Mouse (Mus musculus) myocyte (in vitro differentiated cells): ENCODE data around the gene Cacna2d2. TPM values are rescaled to one million over a fixed set of nuclear protein-coding genes. Genes with fewer than 3 reads are reported as not detected.

Source experiments
- H3K27me3 ChIP-seq: one replicate; pipeline ENCODE4 v1.6.1; 2011; ENCODE audit not compliant: control insufficient read depth, insufficient read depth, insufficient read length
- H3K36me3 ChIP-seq: one replicate; pipeline ENCODE4 v1.6.1; 2011; ENCODE audit not compliant: control insufficient read depth, insufficient read depth
- H3K4me2 ChIP-seq: one replicate; pipeline ENCODE4 v1.6.1; 2011; ENCODE audit warnings: low read depth, control low read depth
- H3K4me3 ChIP-seq: one replicate; pipeline ENCODE4 v1.5.1; 2011; ENCODE audit warnings: mild to moderate bottlenecking, control low read depth, moderate library complexity
- H3K79me2 ChIP-seq: one replicate; pipeline ENCODE4 v1.6.1; 2011; ENCODE audit not compliant: control insufficient read depth, insufficient read depth
- H3ac ChIP-seq: one replicate; pipeline ENCODE4 v1.6.1; 2011; ENCODE audit not compliant: control insufficient read depth, insufficient read length
- CEBPB ChIP-seq: IDR thresholded peaks from 2 replicates; pipeline ENCODE4 v1.6.1; 2011; ENCODE audit warnings: mild to moderate bottlenecking, moderate library complexity; ENCODE audit not compliant: poor library complexity, insufficient read depth, severe bottlenecking
- E2F4 ChIP-seq: IDR thresholded peaks from one replicate; pipeline ENCODE4 v1.6.1; 2011; ENCODE audit warnings: mild to moderate bottlenecking, control low read depth, moderate library complexity; ENCODE audit not compliant: insufficient read depth
- MAX ChIP-seq: IDR thresholded peaks from one replicate; pipeline ENCODE4 v1.6.1; 2011; ENCODE audit warnings: low read depth, mild to moderate bottlenecking, control low read depth
- MYOD1 ChIP-seq, 3 experiments: IDR thresholded peaks; one replicate each; pipeline ENCODE4 v1.6.1; 2011; ENCODE audit warnings: control low read depth in 2 of 3, low read depth in 2 of 3, mild to moderate bottlenecking in 2 of 3, moderate library complexity in 1 of 3; ENCODE audit not compliant: insufficient read length in 2 of 3, control insufficient read depth in 1 of 3
- MYOG ChIP-seq, 3 experiments: IDR thresholded peaks; one replicate each; pipeline ENCODE4 v1.6.1; 2011; ENCODE audit warnings: control low read depth in 2 of 3, low read depth in 2 of 3, mild to moderate bottlenecking in 2 of 3; ENCODE audit not compliant: insufficient read length in 2 of 3, control insufficient read depth in 1 of 3, insufficient read depth in 1 of 3
- POLR2A ChIP-seq: IDR thresholded peaks from one replicate; pipeline ENCODE4 v1.6.1; 2011; ENCODE audit warnings: low read depth, mild to moderate bottlenecking, control low read depth, moderate library complexity; ENCODE audit not compliant: insufficient read length
- POLR2AphosphoS2 ChIP-seq: IDR thresholded peaks from one replicate; pipeline ENCODE4 v1.6.1; 2011; ENCODE audit warnings: low read depth, control low read depth; ENCODE audit not compliant: insufficient read length
- REST ChIP-seq: IDR thresholded peaks from one replicate; pipeline ENCODE4 v1.6.1; 2011; ENCODE audit warnings: mild to moderate bottlenecking, control low read depth, moderate library complexity; ENCODE audit not compliant: insufficient read depth, insufficient read length
- SRF ChIP-seq: IDR thresholded peaks from one replicate; pipeline ENCODE4 v1.6.1; 2011; ENCODE audit warnings: low read depth; ENCODE audit not compliant: control insufficient read depth, insufficient read length
- TCF12 ChIP-seq: IDR thresholded peaks from one replicate; pipeline ENCODE4 v1.6.1; 2011; ENCODE audit warnings: mild to moderate bottlenecking, control low read depth; ENCODE audit not compliant: poor library complexity, insufficient read depth, severe bottlenecking
- TCF3 ChIP-seq: IDR thresholded peaks from one replicate; pipeline ENCODE4 v1.6.1; 2011; ENCODE audit warnings: low read depth, control low read depth; ENCODE audit not compliant: insufficient read length
- USF1 ChIP-seq: IDR thresholded peaks from one replicate; pipeline ENCODE4 v1.6.1; 2011; ENCODE audit warnings: low read depth, mild to moderate bottlenecking, control low read depth, moderate library complexity
- polyA plus RNA-seq: library from polyadenylated mRNA; unstranded; fragments of >200 nt; fragmentation: generic; extraction: Trizol; gene quantifications from one replicate; pipeline ENCODE4 v1.2.1, GENCODE M21; 2012; ENCODE audit warnings: missing spikeins

Cacna2d2 gene
- polyA plus RNA-seq, 1 experiment, result 0.50 TPM

DNA sequence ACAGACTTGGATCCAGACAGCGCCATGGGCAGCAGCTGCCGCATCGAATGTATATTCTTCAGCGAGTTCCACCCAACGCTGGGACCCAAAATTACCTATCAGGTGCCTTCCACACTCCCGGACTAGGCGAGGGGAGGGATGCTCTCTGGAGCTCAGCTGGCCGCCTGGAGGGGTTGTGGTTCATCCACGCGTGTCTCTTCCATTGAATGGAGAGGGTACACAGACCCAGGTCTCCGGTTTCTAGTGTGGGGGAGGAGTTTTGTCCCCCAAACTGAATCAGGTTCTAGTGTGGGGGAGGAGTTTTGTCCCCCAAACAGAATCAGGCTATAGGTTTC, 142.9 kb downstream of the Cacna2d2 start:
- H3K4me2 ChIP-seq, result peak overlapping the region; percentile 97
- no peaks in the 10 kb centered on the region for H3K27me3 ChIP-seq
- TF ChIP-seq POLR2A, result no peak
- TF ChIP-seq MAX, result no peak
- no peak for TF ChIP-seq TCF12
- no peak for TF ChIP-seq USF1
- TF ChIP-seq MYOD1 (IDR thresholded peaks at IDR 0.05; ENCODE audit: control insufficient read depth in 1 of 3, insufficient read length in 2 of 3, low read depth in 2 of 3), result no peak
- no peak for TF ChIP-seq CEBPB
- TF ChIP-seq MYOG (IDR thresholded peaks at IDR 0.05; ENCODE audit: control insufficient read depth in 1 of 3, insufficient read depth in 1 of 3, insufficient read length in 2 of 3, low read depth in 2 of 3), result no peak
- peak overlapping the region; percentile 24 for H3ac ChIP-seq
- peaks cover 9% of the 10 kb centered on the region for H3K79me2 ChIP-seq
- H3K36me3 ChIP-seq, result peaks cover 10% of the 10 kb centered on the region
- H3K4me3 ChIP-seq, result peak overlapping the region; percentile 76

DNA sequence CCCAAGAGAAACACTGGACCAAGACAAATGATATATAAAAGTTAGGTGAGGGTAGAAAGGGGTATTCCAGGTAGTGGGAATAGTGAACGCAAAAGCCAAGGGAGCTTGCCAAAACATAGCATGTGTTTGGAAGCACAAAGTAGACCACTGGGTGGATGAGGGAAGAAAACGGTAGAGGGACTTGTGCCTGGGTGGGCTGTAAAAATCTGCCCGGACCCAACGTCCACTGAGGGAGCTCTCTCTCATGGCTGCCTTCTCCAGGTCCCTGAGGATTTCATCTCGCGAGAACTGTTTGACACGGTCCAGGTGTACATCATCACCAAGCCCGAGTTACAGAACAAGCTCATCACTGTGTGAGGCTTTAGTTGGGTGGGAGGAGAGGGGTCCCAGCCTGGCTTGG, 143.3 kb downstream of the Cacna2d2 start:
- peak overlapping the region; percentile 76 for H3K4me3 ChIP-seq
- TF ChIP-seq CEBPB (no peak), USF1 (no peak)
- H3K4me2 ChIP-seq, result peak overlapping the region; percentile 97

DNA sequence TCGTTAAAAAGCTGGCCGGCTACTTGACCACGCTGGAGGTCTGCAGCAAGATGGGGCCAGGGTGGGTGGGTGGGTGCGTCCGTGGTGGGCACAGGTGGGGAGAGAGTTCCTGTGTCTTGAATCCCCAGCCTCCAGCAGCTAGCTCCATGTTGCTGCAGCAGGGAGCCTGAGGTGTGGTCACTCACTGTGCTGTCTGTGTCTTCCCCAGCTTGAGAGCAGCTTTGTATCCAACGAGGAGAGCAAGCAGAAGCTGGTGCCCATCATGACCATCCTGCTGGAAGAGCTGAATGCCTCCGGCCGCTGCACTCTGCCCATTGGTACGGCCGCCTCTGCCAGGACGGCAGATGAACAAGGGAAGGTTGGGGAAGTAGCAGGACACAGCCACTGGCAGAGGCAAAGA, 143.9 kb downstream of the Cacna2d2 start:
- Histone ChIP-seq H3K4me2 (no peak overlapping the region), H3K4me3 (peak overlapping the region; percentile 76), H3K79me2 (no peaks in the 10 kb centered on the region), H3K36me3 (peaks cover 10% of the 10 kb centered on the region), H3K27me3 (no peaks in the 10 kb centered on the region), H3ac (no peak overlapping the region)
- TF ChIP-seq POLR2A (no peak), TCF12 (no peak), MYOG (IDR thresholded peaks at IDR 0.05; ENCODE audit: control insufficient read depth in 1 of 3, insufficient read depth in 1 of 3, insufficient read length in 2 of 3, low read depth in 2 of 3) (no peak), E2F4 (no peak), USF1 (no peak), SRF (no peak), POLR2AphosphoS2 (no peak), CEBPB (no peak), MYOD1 (IDR thresholded peaks at IDR 0.05; ENCODE audit: control insufficient read depth in 1 of 3, insufficient read length in 2 of 3, low read depth in 2 of 3) (no peak), TCF3 (no peak), MAX (no peak), REST (no peak)

More for the DNA sequence above, 143.3 kb downstream of the Cacna2d2 start:
- Histone ChIP-seq H3K36me3 (peaks cover 10% of the 10 kb centered on the region), H3K79me2 (peaks cover 5% of the 10 kb centered on the region), H3ac (no peak overlapping the region), H3K27me3 (no peaks in the 10 kb centered on the region)

DNA sequence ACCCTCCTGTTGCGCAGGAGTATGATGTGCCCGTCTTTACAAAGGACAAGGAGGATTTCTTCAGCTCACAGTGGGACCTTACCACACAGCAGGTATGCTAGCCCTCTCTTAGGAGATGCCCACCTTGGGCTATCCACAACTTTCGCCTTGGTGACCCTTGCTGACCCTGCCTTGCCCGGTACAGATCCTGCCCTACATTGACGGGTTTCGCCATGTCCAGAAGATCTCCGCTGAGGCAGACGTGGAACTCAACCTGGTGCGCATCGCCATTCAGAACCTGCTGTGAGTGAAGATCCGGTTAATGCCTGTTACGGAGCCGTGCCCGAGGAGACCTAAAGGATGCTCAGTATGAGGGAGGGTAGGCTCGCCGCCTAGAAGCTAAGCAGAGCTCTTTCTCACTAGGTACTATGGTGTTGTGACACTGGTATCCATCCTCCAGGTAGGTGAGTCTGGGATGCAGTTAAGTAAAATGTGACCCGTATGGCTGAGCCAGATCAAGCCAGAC, 144.8 kb downstream of the Cacna2d2 start:
- H3K27me3 ChIP-seq, result no peaks in the 10 kb centered on the region
- no peaks in the 10 kb centered on the region for H3K79me2 ChIP-seq
- no peak for TF ChIP-seq TCF12
- no peak for TF ChIP-seq MYOD1 (IDR thresholded peaks at IDR 0.05; ENCODE audit: control insufficient read depth in 1 of 3, insufficient read length in 2 of 3, low read depth in 2 of 3)
- no peak for TF ChIP-seq E2F4
- TF ChIP-seq POLR2A, result no peak
- no peak for TF ChIP-seq USF1
- TF ChIP-seq TCF3, result no peak
- no peak for TF ChIP-seq CEBPB
- TF ChIP-seq MYOG (IDR thresholded peaks at IDR 0.05; ENCODE audit: control insufficient read depth in 1 of 3, insufficient read depth in 1 of 3, insufficient read length in 2 of 3, low read depth in 2 of 3), result no peak
- TF ChIP-seq SRF, result no peak
- no peak for TF ChIP-seq REST
- no peak overlapping the region for H3K4me3 ChIP-seq
- no peak overlapping the region for H3K4me2 ChIP-seq
- H3K36me3 ChIP-seq, result peaks cover under 1% of the 10 kb centered on the region
- no peak overlapping the region for H3ac ChIP-seq

DNA sequence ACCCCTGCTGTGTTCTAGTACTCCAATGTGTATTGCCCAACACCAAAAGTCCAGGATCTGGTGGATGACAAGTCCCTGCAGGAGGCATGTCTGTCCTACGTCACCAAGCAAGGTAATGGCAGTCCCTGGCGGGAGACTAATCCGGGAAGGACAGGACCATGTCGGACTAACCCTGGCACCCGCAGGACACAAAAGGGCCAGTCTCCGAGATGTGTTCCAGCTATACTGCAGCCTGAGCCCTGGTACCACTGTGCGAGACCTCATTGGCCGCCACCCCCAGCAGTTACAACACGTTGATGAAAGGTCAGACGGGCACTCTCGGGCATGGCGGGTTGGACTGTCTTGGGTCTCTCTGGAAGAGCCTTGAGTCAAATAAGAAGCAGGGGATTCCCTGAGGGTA, 145.3 kb downstream of the Cacna2d2 start:
- Histone ChIP-seq H3K79me2 (no peaks in the 10 kb centered on the region), H3K27me3 (no peaks in the 10 kb centered on the region), H3K4me2 (no peak overlapping the region), H3K36me3 (no peaks in the 10 kb centered on the region), H3ac (no peak overlapping the region), H3K4me3 (no peak overlapping the region)
- no peak for TF ChIP-seq SRF
- TF ChIP-seq CEBPB, result no peak
- TF ChIP-seq USF1, result no peak
- TF ChIP-seq POLR2AphosphoS2, result no peak
- TF ChIP-seq TCF3, result no peak
- TF ChIP-seq E2F4, result no peak
- no peak for TF ChIP-seq MYOG (IDR thresholded peaks at IDR 0.05; ENCODE audit: control insufficient read depth in 1 of 3, insufficient read depth in 1 of 3, insufficient read length in 2 of 3, low read depth in 2 of 3)
- no peak for TF ChIP-seq TCF12
- no peak for TF ChIP-seq MYOD1 (IDR thresholded peaks at IDR 0.05; ENCODE audit: control insufficient read depth in 1 of 3, insufficient read length in 2 of 3, low read depth in 2 of 3)
- no peak for TF ChIP-seq MAX
- TF ChIP-seq POLR2A, result no peak
- no peak for TF ChIP-seq REST
